Mouse (Mus musculus) hindbrain, embryonic 15.5 days (tissue): Measurements from ENCODE around the gene Gpc6. TPM values are rescaled to one million over a fixed set of nuclear protein-coding genes. Genes with fewer than 3 reads are reported as not detected.

Experiments
- ATAC-seq: fragments of 200-750 bp; cut with Nextera tagmentation; 2 replicates; pipeline ENCODE4 v1.8.0; 2017; ENCODE audit warnings: low read depth, moderate number of reproducible peaks, moderate TSS enrichment; ENCODE audit not compliant: low FRiP score
- H3K27ac ChIP-seq: fragments of 300-500 bp; sonication (generic); replicated peaks from 2 replicates; pipeline ENCODE4 v1.5.1; 2015; ENCODE audit warnings: mild to moderate bottlenecking, inconsistent platforms
- H3K27me3 ChIP-seq: fragments of 300-500 bp; sonication (generic); 2 replicates; pipeline ENCODE4 v1.6.1; 2015; ENCODE audit warnings: control low read depth, inconsistent platforms
- H3K36me3 ChIP-seq: fragments of 300-500 bp; sonication (generic); 2 replicates; pipeline ENCODE4 v1.6.1; 2015; ENCODE audit warnings: control low read depth, inconsistent platforms
- H3K4me1 ChIP-seq: fragments of 300-500 bp; sonication (generic); replicated peaks from 2 replicates; pipeline ENCODE4 v1.6.1; 2015; ENCODE audit warnings: control low read depth, inconsistent platforms
- H3K4me2 ChIP-seq: fragments of 300-500 bp; sonication (generic); 2 replicates; pipeline ENCODE4 v1.6.1; 2015; ENCODE audit warnings: moderate library complexity, mild to moderate bottlenecking, inconsistent platforms
- H3K4me3 ChIP-seq: fragments of 300-500 bp; sonication (generic); 2 replicates; pipeline ENCODE4 v1.5.1; 2015; ENCODE audit warnings: mild to moderate bottlenecking, inconsistent platforms
- H3K9ac ChIP-seq: fragments of 300-500 bp; sonication (generic); 2 replicates; pipeline ENCODE4 v1.6.1; 2015; ENCODE audit warnings: inconsistent platforms
- H3K9me3 ChIP-seq: fragments of 300-500 bp; sonication (generic); 2 replicates; pipeline ENCODE4 v1.6.1; 2016; ENCODE audit warnings: control low read depth, inconsistent platforms
- WGBS: fragments of 180-500 bp; shearing (Covaris S2); methylation state at CpG from one replicate; pipeline ENCODE4 v1.1.7; 2015; 5-methylcytosine and 5-hydroxymethylcytosine counted together
- polyA plus RNA-seq: library from polyadenylated mRNA; unstranded; fragments of >200 nt; fragmentation: Nextera tagmentation; extraction: Ambion mirVana; gene quantifications from 2 replicates; pipeline ENCODE4 v1.2.1, GENCODE M21; 2015

Gpc6 gene
- polyA plus RNA-seq, 1 experiment from 2014 or later = 19.6 TPM

- H3K4me2 ChIP-seq = no peak overlapping the region
- WGBS = 91% methylated on average over 3 of the region's 3 CpGs
- no peaks in the 10 kb centered on the region for H3K27me3 ChIP-seq
- H3K36me3 ChIP-seq = no peaks in the 10 kb centered on the region
- H3K9me3 ChIP-seq = no peaks in the 10 kb centered on the region
- no peaks in the 10 kb centered on the region for H3K4me1 ChIP-seq
- H3K4me3 ChIP-seq = no peak overlapping the region
- no peak overlapping the region for H3K9ac ChIP-seq
- no peak for ATAC-seq
- H3K27ac ChIP-seq = no peak overlapping the region
These were observed 49.6 kb downstream of the Gpc6 start for GRCm38 (mm10) chr14:116974708-116975107.

DNA sequence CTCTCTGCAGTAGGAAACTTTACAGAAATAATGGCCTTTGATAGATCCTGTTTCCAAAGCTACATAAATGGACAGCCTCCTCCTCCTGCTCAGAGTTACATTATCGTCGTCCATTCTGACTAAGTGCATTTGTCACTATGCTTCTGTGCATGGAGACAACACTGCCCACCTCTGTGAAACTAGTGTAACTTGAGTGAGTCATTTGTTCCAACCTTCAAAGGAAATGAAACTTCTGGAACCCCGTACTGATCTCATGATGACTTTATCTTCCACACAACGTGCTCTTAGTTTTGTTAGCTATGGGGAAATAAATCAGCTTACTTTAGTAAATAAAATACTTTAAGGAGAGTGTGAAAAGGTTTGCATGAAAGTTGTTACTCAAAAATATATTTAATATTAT is 50.1 kb downstream of the Gpc6 start:
- Histone ChIP-seq H3K36me3 (no peaks in the 10 kb centered on the region), H3K4me2 (no peak overlapping the region), H3K4me3 (no peak overlapping the region), H3K9me3 (no peaks in the 10 kb centered on the region), H3K4me1 (no peaks in the 10 kb centered on the region), H3K27me3 (no peaks in the 10 kb centered on the region), H3K27ac (no peak overlapping the region), H3K9ac (no peak overlapping the region)
- WGBS = 78% methylated on average over 4 of the region's 4 CpGs
- no peak for ATAC-seq

DNA sequence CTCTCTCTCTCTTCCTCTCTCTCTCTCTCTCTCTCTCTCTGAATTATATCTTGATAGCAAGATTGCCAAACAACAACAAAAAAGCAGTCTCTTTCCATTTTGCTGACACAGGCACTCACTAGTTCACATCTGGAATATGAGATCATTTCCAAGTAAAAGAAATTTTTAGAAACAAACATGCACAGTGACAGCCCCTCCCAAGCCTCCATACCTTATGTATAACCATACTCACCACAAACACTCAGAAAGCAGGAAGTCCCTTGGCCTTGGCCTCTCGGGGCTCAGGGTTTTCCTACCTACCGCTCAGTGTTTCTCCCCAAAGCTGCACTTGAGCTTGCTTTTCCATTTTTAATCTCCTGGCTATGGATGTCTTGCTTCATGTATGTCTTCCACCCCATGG is 52.1 kb downstream of the Gpc6 start:
- no peaks in the 10 kb centered on the region for H3K9me3 ChIP-seq
- H3K4me2 ChIP-seq = no peak overlapping the region
- WGBS = 85% methylated on average over 2 of the region's 2 CpGs
- no peak overlapping the region for H3K4me3 ChIP-seq
- ATAC-seq = no peak
- H3K4me1 ChIP-seq = no peaks in the 10 kb centered on the region
- no peak overlapping the region for H3K27ac ChIP-seq
- no peaks in the 10 kb centered on the region for H3K27me3 ChIP-seq
- H3K36me3 ChIP-seq = no peaks in the 10 kb centered on the region
- H3K9ac ChIP-seq = no peak overlapping the region

DNA sequence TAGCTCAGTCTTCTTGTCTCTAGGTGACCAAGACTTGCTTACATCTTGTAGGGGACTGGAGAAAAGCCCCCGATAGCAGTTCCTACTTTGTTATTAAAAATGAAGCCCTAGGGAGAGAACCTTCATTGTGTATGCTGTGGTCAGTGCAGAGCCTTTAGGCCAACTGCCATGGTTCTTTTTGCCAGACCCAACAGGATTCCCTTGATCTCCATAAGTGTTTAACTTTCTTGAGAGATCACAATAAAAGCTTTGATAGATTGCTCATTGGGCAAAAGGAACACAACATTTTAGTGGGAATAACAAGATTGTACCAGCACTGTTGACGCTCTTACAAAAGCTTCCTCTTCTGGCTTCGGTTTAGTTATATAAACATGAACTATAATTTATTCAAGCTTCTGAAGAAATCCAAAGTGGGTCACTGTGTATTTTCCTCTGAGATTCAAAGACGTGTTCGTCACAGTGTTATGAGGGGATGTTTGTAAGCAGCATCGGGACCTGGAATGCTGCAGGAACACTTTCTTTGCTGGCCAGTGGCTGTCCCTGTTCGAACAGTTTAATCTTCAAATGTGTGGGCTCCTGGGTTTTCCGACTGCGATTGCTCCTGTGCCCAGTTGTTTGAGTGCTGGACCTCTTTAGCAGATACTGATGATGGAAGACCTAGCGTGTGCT is 54.7 kb downstream of the Gpc6 start:
- Histone ChIP-seq H3K27ac (no peak overlapping the region), H3K27me3 (no peaks in the 10 kb centered on the region), H3K4me1 (no peaks in the 10 kb centered on the region), H3K4me3 (no peak overlapping the region), H3K9ac (no peak overlapping the region), H3K36me3 (no peaks in the 10 kb centered on the region), H3K9me3 (no peaks in the 10 kb centered on the region), H3K4me2 (no peak overlapping the region)
- 85% methylated on average over 10 of the region's 10 CpGs for WGBS
- ATAC-seq = no peak

GRCm38 (mm10) chr14:116981711-116982110 is 56.6 kb downstream of the Gpc6 start:
- WGBS = 90% methylated on average over 4 of the region's 4 CpGs
- Histone ChIP-seq H3K36me3 (no peaks in the 10 kb centered on the region), H3K4me2 (no peak overlapping the region), H3K9me3 (no peaks in the 10 kb centered on the region), H3K4me3 (no peak overlapping the region), H3K27me3 (no peaks in the 10 kb centered on the region), H3K27ac (no peak overlapping the region), H3K9ac (no peak overlapping the region), H3K4me1 (no peaks in the 10 kb centered on the region)
- no peak for ATAC-seq

DNA sequence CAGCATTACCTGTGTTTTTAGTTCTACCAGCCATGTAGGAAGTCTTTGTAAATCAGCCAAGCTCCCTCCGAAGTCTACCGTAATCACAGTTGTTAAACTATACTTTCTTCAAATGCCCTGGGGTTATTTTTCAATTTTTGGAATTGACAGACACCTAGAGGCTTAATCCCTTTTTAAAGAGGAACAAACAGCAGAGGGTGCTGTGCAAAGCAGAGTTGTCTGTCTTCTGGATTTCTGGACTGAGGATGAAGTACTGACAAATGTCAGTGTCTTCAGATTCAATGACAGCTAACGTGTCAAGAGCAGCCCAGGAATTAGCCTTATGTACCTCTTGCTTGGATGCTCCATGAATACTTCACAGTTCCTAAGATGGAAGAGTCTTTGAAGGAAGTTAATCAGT is 62.2 kb downstream of the Gpc6 start:
- no peak overlapping the region for H3K4me3 ChIP-seq
- 0 out of 2 replicates have a peak, but pooled peaks cover 6% of the 10 kb centered on the region for H3K36me3 ChIP-seq
- no peak overlapping the region for H3K9ac ChIP-seq
- H3K4me2 ChIP-seq = no peak overlapping the region
- H3K27ac ChIP-seq = no peak overlapping the region
- no peak for ATAC-seq
- no peaks in the 10 kb centered on the region for H3K27me3 ChIP-seq
- H3K4me1 ChIP-seq = no peaks in the 10 kb centered on the region
- no peaks in the 10 kb centered on the region; the same call in 1 of the 2 replicates for H3K9me3 ChIP-seq
- 84% methylated on average over 3 of the region's 3 CpGs for WGBS

- WGBS = 85% methylated on average over 1 of the region's 1 CpGs
- no peak overlapping the region for H3K4me2 ChIP-seq
- H3K36me3 ChIP-seq = no peaks in the 10 kb centered on the region
- no peak for ATAC-seq
- no peaks in the 10 kb centered on the region for H3K4me1 ChIP-seq
- H3K4me3 ChIP-seq = no peak overlapping the region
- H3K27ac ChIP-seq = no peak overlapping the region
- no peaks in the 10 kb centered on the region for H3K9me3 ChIP-seq
- H3K27me3 ChIP-seq = no peaks in the 10 kb centered on the region
- H3K9ac ChIP-seq = no peak overlapping the region
These were observed 75.3 kb downstream of the Gpc6 start for GRCm38 (mm10) chr14:117000376-117000775.

GRCm38 (mm10) chr14:117002313-117002712 is 77.2 kb downstream of the Gpc6 start:
- H3K27ac ChIP-seq = no peak overlapping the region
- H3K36me3 ChIP-seq = no peaks in the 10 kb centered on the region
- 61% methylated on average over 8 of the region's 8 CpGs for WGBS

GRCm38 (mm10) chr14:117008781-117009180 is 83.7 kb downstream of the Gpc6 start:
- H3K27ac ChIP-seq = no peak overlapping the region
- WGBS = 71% methylated on average over 3 of the region's 3 CpGs
- no peak overlapping the region for H3K4me2 ChIP-seq

More at GRCm38 (mm10) chr14:117002313-117002712, 77.2 kb downstream of the Gpc6 start:
- no peaks in the 10 kb centered on the region for H3K9me3 ChIP-seq
- H3K4me1 ChIP-seq = no peaks in the 10 kb centered on the region
- H3K27me3 ChIP-seq = no peaks in the 10 kb centered on the region
- H3K4me2 ChIP-seq = no peak overlapping the region
- H3K4me3 ChIP-seq = no peak overlapping the region
- ATAC-seq = no peak
- no peak overlapping the region for H3K9ac ChIP-seq

DNA sequence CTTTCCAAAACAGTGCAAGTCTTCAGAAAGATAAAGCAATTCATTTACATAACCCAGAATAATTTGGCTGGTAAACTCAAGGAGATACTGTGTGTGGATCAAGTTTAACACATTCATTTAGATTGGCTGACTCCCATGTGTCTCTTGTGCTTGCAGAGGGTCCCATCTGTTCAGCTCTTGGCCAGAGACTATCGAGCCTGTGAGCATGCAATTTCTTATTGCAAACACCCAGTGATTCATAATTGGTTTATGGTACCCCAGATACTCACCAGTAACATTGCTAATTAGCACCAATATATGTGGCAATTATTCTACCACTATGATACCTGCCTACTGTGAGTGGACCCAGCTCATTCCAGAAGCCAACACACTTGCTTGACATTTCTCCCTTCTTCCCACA is 87.9 kb downstream of the Gpc6 start:
- Histone ChIP-seq H3K36me3 (no peaks in the 10 kb centered on the region), H3K4me1 (no peaks in the 10 kb centered on the region), H3K27me3 (no peaks in the 10 kb centered on the region), H3K4me3 (no peak overlapping the region), H3K9ac (no peak overlapping the region), H3K9me3 (no peaks in the 10 kb centered on the region), H3K27ac (no peak overlapping the region), H3K4me2 (no peak overlapping the region)
- ATAC-seq = peak; percentile 23; the same call in 1 of the 2 replicates
- WGBS = 24% methylated on average over 1 of the region's 1 CpGs

More at GRCm38 (mm10) chr14:117008781-117009180, 83.7 kb downstream of the Gpc6 start:
- H3K27me3 ChIP-seq = no peaks in the 10 kb centered on the region
- H3K4me1 ChIP-seq = no peaks in the 10 kb centered on the region
- H3K36me3 ChIP-seq = no peaks in the 10 kb centered on the region
- H3K9me3 ChIP-seq = no peaks in the 10 kb centered on the region
- ATAC-seq = no peak
- H3K4me3 ChIP-seq = no peak overlapping the region
- H3K9ac ChIP-seq = no peak overlapping the region

DNA sequence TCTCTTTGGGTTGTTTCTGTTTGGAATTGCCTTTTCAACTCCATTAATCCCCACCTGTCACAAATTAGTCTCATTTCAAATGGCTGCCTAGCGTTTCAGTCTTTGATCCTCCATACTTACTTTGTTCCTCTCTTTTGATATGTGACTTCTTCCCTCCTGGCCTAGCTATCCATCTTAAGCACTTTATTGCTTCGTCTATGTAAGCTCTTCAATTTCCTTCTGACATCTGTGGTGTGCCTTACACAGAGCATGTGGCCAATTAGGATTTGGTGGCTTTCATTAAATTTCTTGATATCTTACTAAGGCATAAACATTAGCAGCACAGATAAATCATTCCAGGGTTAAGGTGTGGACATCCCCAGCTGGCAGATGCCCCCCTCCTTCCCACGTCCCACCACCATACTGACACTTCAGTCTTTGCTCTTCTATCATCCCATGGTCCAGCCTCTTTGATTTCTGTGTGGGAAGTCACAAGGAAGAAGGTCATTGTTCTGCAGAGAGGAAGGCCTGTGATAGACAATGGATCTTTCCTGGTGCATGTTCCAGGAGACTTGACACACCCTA is 88.5 kb downstream of the Gpc6 start:
- ATAC-seq = no peak
- Histone ChIP-seq H3K27ac (no peak overlapping the region), H3K9me3 (no peaks in the 10 kb centered on the region), H3K9ac (no peak overlapping the region), H3K4me2 (no peak overlapping the region), H3K36me3 (no peaks in the 10 kb centered on the region), H3K4me3 (no peak overlapping the region), H3K4me1 (peaks cover 2% of the 10 kb centered on the region; the same call in 1 of the 2 replicates), H3K27me3 (no peaks in the 10 kb centered on the region)
- 50% methylated on average over 3 of the region's 3 CpGs for WGBS

GRCm38 (mm10) chr14:117015333-117015922 is 90.3 kb downstream of the Gpc6 start:
- Histone ChIP-seq H3K9me3 (no peaks in the 10 kb centered on the region), H3K27me3 (no peaks in the 10 kb centered on the region), H3K36me3 (no peaks in the 10 kb centered on the region), H3K4me2 (no peak overlapping the region), H3K9ac (no peak overlapping the region), H3K27ac (no peak overlapping the region), H3K4me3 (no peak overlapping the region), H3K4me1 (peaks cover 5% of the 10 kb centered on the region; the same call in 1 of the 2 replicates)
- ATAC-seq = no peak
- WGBS = 35% methylated on average over 4 of the region's 4 CpGs
